ENCODE assay signal across 8 mouse cellular contexts in genomic region chr16:91860471-91861125, GRCm38 (mm10).
DNase-seq lines count a peak whose midpoint lies in the region; ATAC-seq and TF ChIP-seq lines count a peak whose summit lies in the region.

No protein-coding gene starts in this region.

- 28% methylated on average over 14 of the region's 14 CpGs for WGBS in intestine, embryonic 14.5 days
- 62% methylated on average over 14 of the region's 14 CpGs for WGBS in liver, embryonic 15.5 days (ENCODE audit: insufficient replicate concordance)

- TF ChIP-seq CTCF in layer of hippocampus, adult 2 months (conservative IDR thresholded peaks at IDR 0.05), result no peak

- H3K9ac ChIP-seq in intestine, embryonic 14.5 days (ENCODE audit: low read length), result no peak overlapping the region
- no peak overlapping the region for H3K9ac ChIP-seq in liver, embryonic 15.5 days

- ATAC-seq in intestine, embryonic 14.5 days (replicated peaks; ENCODE audit: low FRiP score, low TSS enrichment, low read depth), result peak; percentile 59; the same call in 1 of the 2 replicates
- no peak for ATAC-seq in liver, embryonic 15.5 days (ENCODE audit: insufficient read depth)

- H3K4me3 ChIP-seq in layer of hippocampus, adult 2 months, result no peak overlapping the region; the same call in 1 of the 2 replicates
- no peak overlapping the region for H3K4me3 ChIP-seq in brown adipose tissue, adult 24 weeks (ENCODE audit: insufficient read depth, low read depth, low read length)
- no peak overlapping the region for H3K4me3 ChIP-seq in intestine, embryonic 14.5 days (ENCODE audit: low read depth, low read length)
- no peak overlapping the region for H3K4me3 ChIP-seq in liver, embryonic 15.5 days (replicated peaks)

- peak overlapping the region; percentile 16 for H3K4me2 ChIP-seq in intestine, embryonic 14.5 days (ENCODE audit: low read length)
- H3K4me2 ChIP-seq in liver, embryonic 15.5 days, result no peak overlapping the region

- peaks cover 17% of the 10 kb centered on the region for H3K4me1 ChIP-seq in brown adipose tissue, adult 24 weeks (ENCODE audit: control insufficient read depth, insufficient read depth, insufficient read length, low read length)
- H3K4me1 ChIP-seq in intestine, embryonic 14.5 days (replicated peaks; ENCODE audit: control insufficient read depth, insufficient read depth, low read length), result peaks cover 25% of the 10 kb centered on the region
- H3K4me1 ChIP-seq in liver, embryonic 15.5 days (replicated peaks), result peaks cover 51% of the 10 kb centered on the region

- no peaks in the 10 kb centered on the region for H3K27me3 ChIP-seq in intestine, embryonic 14.5 days (replicated peaks; ENCODE audit: control insufficient read depth, insufficient read depth, low read length)
- 0 out of 2 replicates have a peak, but pooled peaks cover 7% of the 10 kb centered on the region for H3K27me3 ChIP-seq in liver, embryonic 15.5 days

- peak overlapping the region; percentile 85 for H3K27ac ChIP-seq in layer of hippocampus, adult 2 months
- peak overlapping the region; percentile 71 for H3K27ac ChIP-seq in brown adipose tissue, adult 24 weeks (replicated peaks; ENCODE audit: low read depth, low read length)
- peak overlapping the region; percentile 57 for H3K27ac ChIP-seq in intestine, embryonic 14.5 days (ENCODE audit: low read depth)
- H3K27ac ChIP-seq in liver, embryonic 15.5 days (replicated peaks), result 0 out of 2 replicates have a peak overlapping the region, but pooled peaks have one; percentile 5

- H3K9me3 ChIP-seq in intestine, embryonic 14.5 days (ENCODE audit: control insufficient read depth, low read length), result no peaks in the 10 kb centered on the region
- no peaks in the 10 kb centered on the region for H3K9me3 ChIP-seq in liver, embryonic 15.5 days (replicated peaks)

- H3K36me3 ChIP-seq in intestine, embryonic 14.5 days (ENCODE audit: control insufficient read depth, insufficient read depth, low read length), result peaks cover 41% of the 10 kb centered on the region; the same call in 1 of the 2 replicates
- peaks cover 90% of the 10 kb centered on the region for H3K36me3 ChIP-seq in liver, embryonic 15.5 days (replicated peaks)

- no peak for DNase-seq in layer of hippocampus, adult 2 months (ENCODE audit: low spot score in 2 of 2)
- no peak for DNase-seq in layer of hippocampus, adult 11-12 months (ENCODE audit: low spot score)
- no peak for DNase-seq in intestine, embryonic 14.5 days (ENCODE audit: low spot score)
- no peak for DNase-seq in spleen, postnatal 4 days (ENCODE audit: low spot score in 2 of 2)
- no peak for DNase-seq in layer of hippocampus, adult 8-10 months (ENCODE audit: low spot score in 2 of 2)
- DNase-seq in spleen, adult 18-20 months, result no peak

Comparison
In these comparisons a context has a peak if more than half of its experiments do, and no peak if none do; other contexts are left out.
1. H3K27ac ChIP-seq: peak in every context shown above with its lines; median percentile 85 in layer of hippocampus, adult 2 months; 71 in brown adipose tissue, adult 24 weeks; 57 in intestine, embryonic 14.5 days; 5 in liver, embryonic 15.5 days.